Mouse (Mus musculus) cerebellum, adult 2 months (tissue): ENCODE measurements around the gene Cyp2w1. TPM values are rescaled to one million over a fixed set of nuclear protein-coding genes. Genes with fewer than 3 reads are reported as not detected.
A peak's percentile ranks its signal among the peaks of the same experiment; 100 is the strongest.

Source experiments
- DNase-seq, 2 experiments: peaks; one replicate each; pipeline ENCODE4 v3.0.0; 2021
- H3K27ac ChIP-seq: fragments of 200-500 bp; 2 replicates; pipeline ENCODE4 v1.5.1; 2012; ENCODE audit warnings: low read length, control low read depth, inconsistent platforms; ENCODE audit not compliant: insufficient read depth
- H3K27me3 ChIP-seq: fragments of 200-500 bp; 2 replicates; pipeline ENCODE4 v1.6.1; 2012; ENCODE audit warnings: inconsistent platforms, mild to moderate bottlenecking, low read length, moderate library complexity; ENCODE audit not compliant: control insufficient read depth, insufficient read depth
- H3K4me1 ChIP-seq: fragments of 200-500 bp; 2 replicates; pipeline ENCODE4 v1.6.1; 2011; ENCODE audit warnings: low read length; ENCODE audit not compliant: control insufficient read depth, insufficient read depth
- H3K4me3 ChIP-seq: fragments of 200-500 bp; replicated peaks from 2 replicates; pipeline ENCODE3; 2011; ENCODE audit warnings: mild to moderate bottlenecking, low read depth, low read length, control low read depth; ENCODE audit not compliant: insufficient read depth
- CTCF ChIP-seq: fragments of 200-500 bp; IDR thresholded peaks from 2 replicates; pipeline ENCODE4 v1.5.1; 2011; ENCODE audit warnings: low read depth, mild to moderate bottlenecking, control low read depth, low read length, moderate library complexity, borderline replicate concordance; ENCODE audit not compliant: insufficient read depth
- POLR2A ChIP-seq: fragments of 200-500 bp; IDR thresholded peaks from 2 replicates; pipeline ENCODE4 v1.6.1; 2011; ENCODE audit warnings: low read length, control low read depth, borderline replicate concordance; ENCODE audit not compliant: insufficient read depth
- WGBS: fragments of 180-500 bp; shearing (Covaris S2); methylation state at CpG from one replicate; pipeline ENCODE4 v1.1.7; 2018; 5-methylcytosine and 5-hydroxymethylcytosine counted together
- polyA plus RNA-seq: library from polyadenylated mRNA; depleted of rRNA; stranded (reverse); fragments of >200 nt; gene quantifications from 2 replicates; pipeline ENCODE4 v1.2.3, GENCODE M21; 2012

The Cyp2w1 gene
- polyA plus RNA-seq, 1 experiment: not detected

- no peak for DNase-seq
- no peak overlapping the region for H3K4me3 ChIP-seq
- H3K27me3 ChIP-seq: no peaks in the 10 kb centered on the region
- TF ChIP-seq POLR2A: no peak
- TF ChIP-seq CTCF: no peak
- H3K4me1 ChIP-seq: no peaks in the 10 kb centered on the region; the same call in 1 of the 2 replicates
- no peak overlapping the region for H3K27ac ChIP-seq
- WGBS: 45% methylated on average over 1 of the region's 1 CpGs
Observed at GRCm38 (mm10) chr5:139347225-139347624, 5.2 kb upstream of the Cyp2w1 start.

DNA sequence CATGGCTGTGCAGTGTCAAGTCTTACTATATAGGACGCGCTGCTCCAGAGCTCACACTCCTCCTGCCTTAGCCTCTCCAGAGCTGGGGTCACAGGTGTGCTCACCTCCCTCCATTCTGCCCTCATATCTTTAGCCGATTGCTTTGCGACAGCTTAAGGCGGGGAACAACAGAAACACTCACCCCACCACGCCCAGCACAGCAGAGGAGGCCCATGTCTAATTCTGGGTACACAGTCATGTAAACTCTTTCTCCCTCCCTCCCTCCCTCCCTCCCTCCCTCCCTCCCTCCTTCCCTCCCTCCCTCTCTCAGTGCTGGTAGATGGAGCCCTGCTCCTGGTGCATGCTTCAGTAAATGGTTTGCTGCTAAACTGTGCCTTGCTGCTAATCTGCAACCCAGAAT, 2.7 kb upstream of the Cyp2w1 start:
- Histone ChIP-seq H3K27ac (no peak overlapping the region), H3K4me1 (no peaks in the 10 kb centered on the region), H3K4me3 (no peak overlapping the region), H3K27me3 (no peaks in the 10 kb centered on the region)
- WGBS: 85% methylated on average over 6 of the region's 6 CpGs
- TF ChIP-seq POLR2A (no peak), CTCF (no peak)
- DNase-seq: no peak

GRCm38 (mm10) chr5:139351134-139351533, 1.3 kb upstream of the Cyp2w1 start, which contains the start of gene Cox19:
Gene Cox19, minus strand, starts transcription at chr5:139351418.
- 30% methylated on average over 5 of the region's 5 CpGs for WGBS
- TF ChIP-seq CTCF: no peak
- TF ChIP-seq POLR2A: no peak
- Histone ChIP-seq H3K4me3 (no peak within 1 kb of the TSS), H3K27ac (no peak within 1 kb of the TSS), H3K4me1 (peaks cover 6% of the 10 kb centered on the region; the same call in 1 of the 2 replicates), H3K27me3 (no peaks in the 10 kb centered on the region)
- DNase-seq: no peak

GRCm38 (mm10) chr5:139351628-139352027, 789 bp upstream of the Cyp2w1 start:
- Histone ChIP-seq H3K27ac (no peak overlapping the region), H3K4me1 (peaks cover 6% of the 10 kb centered on the region), H3K27me3 (no peaks in the 10 kb centered on the region), H3K4me3 (no peak overlapping the region)
- TF ChIP-seq CTCF: no peak
- TF ChIP-seq POLR2A: no peak
- 47% methylated on average over 8 of the region's 8 CpGs for WGBS
- DNase-seq: no peak

GRCm38 (mm10) chr5:139353496-139353895, 1.1 kb downstream of the Cyp2w1 start:
- Histone ChIP-seq H3K27ac (no peak overlapping the region), H3K27me3 (no peaks in the 10 kb centered on the region), H3K4me3 (no peak overlapping the region), H3K4me1 (peaks cover 11% of the 10 kb centered on the region)
- no peak for DNase-seq
- WGBS: 62% methylated on average over 10 of the region's 10 CpGs
- no peak for TF ChIP-seq CTCF
- TF ChIP-seq POLR2A: no peak

DNA sequence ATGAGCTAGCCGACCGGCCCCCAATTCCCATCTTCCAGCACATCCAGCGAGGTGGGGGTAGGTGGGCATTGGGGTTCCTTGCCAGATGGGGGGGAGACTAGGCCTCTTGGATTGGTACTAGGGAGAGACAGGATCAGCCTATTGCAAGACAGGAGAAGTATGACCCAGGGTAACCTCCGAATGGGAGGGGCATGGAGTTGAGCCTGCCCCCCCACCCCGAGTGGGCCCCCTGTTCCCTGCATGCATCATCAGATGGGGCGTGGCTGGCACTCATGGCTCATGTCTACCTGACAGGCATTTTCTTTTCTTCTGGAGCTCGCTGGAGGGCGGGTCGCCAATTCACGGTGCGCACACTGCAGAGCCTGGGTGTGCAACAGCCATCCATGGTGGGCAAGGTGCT, 1.5 kb downstream of the Cyp2w1 start:
- Histone ChIP-seq H3K4me1 (peaks cover 14% of the 10 kb centered on the region), H3K27ac (no peak overlapping the region), H3K27me3 (no peaks in the 10 kb centered on the region), H3K4me3 (no peak overlapping the region)
- DNase-seq: no peak
- 89% methylated on average over 11 of the region's 11 CpGs for WGBS
- TF ChIP-seq CTCF (no peak), POLR2A (no peak)

GRCm38 (mm10) chr5:139355235-139355772, 2.9 kb downstream of the Cyp2w1 start:
- Histone ChIP-seq H3K4me1 (peaks cover 14% of the 10 kb centered on the region), H3K27me3 (no peaks in the 10 kb centered on the region), H3K27ac (no peak overlapping the region), H3K4me3 (no peak overlapping the region)
- WGBS: 33% methylated on average over 19 of the region's 19 CpGs
- peak; percentile 84 to 90 for DNase-seq
- no peak for TF ChIP-seq POLR2A
- peak; percentile 99 for TF ChIP-seq CTCF

DNA sequence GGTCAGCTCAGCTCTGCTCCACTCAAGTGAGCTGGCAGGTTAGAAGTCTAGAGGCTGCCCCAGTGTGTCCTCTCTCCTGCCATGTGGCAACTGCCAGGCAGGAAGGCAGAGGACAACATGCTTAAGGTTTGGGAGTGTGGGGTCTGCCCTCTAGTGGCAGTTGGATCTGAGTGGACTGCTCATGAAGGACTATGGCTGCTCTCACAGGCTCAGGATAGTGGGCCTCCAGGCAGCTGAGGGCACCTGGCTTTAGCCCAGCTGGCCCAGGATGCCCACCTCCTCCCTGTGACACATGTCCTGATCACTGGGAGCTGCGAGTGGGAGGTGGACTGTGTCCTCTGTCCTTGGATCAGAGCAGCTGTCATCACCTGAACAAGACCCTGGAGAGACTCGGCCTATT, 6.2 kb downstream of the Cyp2w1 start:
- peaks cover 14% of the 10 kb centered on the region for H3K4me1 ChIP-seq
- DNase-seq: peak; percentile 50 to 60
- TF ChIP-seq CTCF: peak; percentile 79; the same call in 1 of the 2 replicates
- no peak for TF ChIP-seq POLR2A
- H3K4me3 ChIP-seq: no peak overlapping the region
- H3K27me3 ChIP-seq: no peaks in the 10 kb centered on the region
- WGBS: 24% methylated on average over 2 of the region's 2 CpGs
- no peak overlapping the region for H3K27ac ChIP-seq
